Mouse (Mus musculus): ENCODE results near the gene S1pr4. TPM values are rescaled to one million over a fixed set of nuclear protein-coding genes. Genes with fewer than 3 reads are reported as not detected.
A peak's percentile ranks its signal among the peaks of the same experiment; 100 is the strongest.

Gene S1pr4
- polyA plus RNA-seq, 1 experiment, result not detected

- Histone ChIP-seq H3K27me3 (ENCODE audit: control insufficient read depth, insufficient read depth, insufficient read length) (no peaks in the 10 kb centered on the region), H3ac (ENCODE audit: control insufficient read depth, insufficient read length) (no peak overlapping the region), H3K36me3 (ENCODE audit: control insufficient read depth, insufficient read depth) (no peaks in the 10 kb centered on the region), H3K4me3 (no peak overlapping the region), H3K4me2 (ENCODE audit: low read depth) (no peak overlapping the region), H3K79me2 (ENCODE audit: control insufficient read depth, insufficient read depth) (peaks cover 28% of the 10 kb centered on the region)
- TF ChIP-seq MAX (IDR thresholded peaks at IDR 0.05; ENCODE audit: low read depth) (no peak), POLR2A (IDR thresholded peaks at IDR 0.05; ENCODE audit: insufficient read length, low read depth) (no peak), TCF3 (IDR thresholded peaks at IDR 0.05; ENCODE audit: insufficient read length, low read depth) (no peak), USF1 (IDR thresholded peaks at IDR 0.05; ENCODE audit: low read depth) (no peak), CEBPB (IDR thresholded peaks at IDR 0.05; ENCODE audit: insufficient read depth, poor library complexity, severe bottlenecking) (no peak), E2F4 (IDR thresholded peaks at IDR 0.05; ENCODE audit: insufficient read depth) (no peak), POLR2AphosphoS2 (IDR thresholded peaks at IDR 0.05; ENCODE audit: insufficient read length, low read depth) (no peak), REST (IDR thresholded peaks at IDR 0.05; ENCODE audit: insufficient read depth, insufficient read length) (no peak), MYOD1 (IDR thresholded peaks at IDR 0.05; ENCODE audit: control insufficient read depth in 1 of 3, insufficient read length in 2 of 3, low read depth in 2 of 3) (no peak), MYOG (IDR thresholded peaks at IDR 0.05; ENCODE audit: control insufficient read depth in 1 of 3, insufficient read depth in 1 of 3, insufficient read length in 2 of 3, low read depth in 2 of 3) (no peak), TCF12 (IDR thresholded peaks at IDR 0.05; ENCODE audit: insufficient read depth, poor library complexity, severe bottlenecking) (no peak), SRF (IDR thresholded peaks at IDR 0.05; ENCODE audit: control insufficient read depth, insufficient read length, low read depth) (no peak)
Observed at GRCm38 (mm10) chr10:81534826-81535225, 34.9 kb upstream of the S1pr4 start.

GRCm38 (mm10) chr10:81526779-81527178, 26.8 kb upstream of the S1pr4 start:
- no peaks in the 10 kb centered on the region for H3K36me3 ChIP-seq (ENCODE audit: control insufficient read depth, insufficient read depth)
- H3ac ChIP-seq (ENCODE audit: control insufficient read depth, insufficient read length), result no peak overlapping the region
- no peak overlapping the region for H3K4me3 ChIP-seq
- no peak overlapping the region for H3K4me2 ChIP-seq (ENCODE audit: low read depth)
- no peaks in the 10 kb centered on the region for H3K27me3 ChIP-seq (ENCODE audit: control insufficient read depth, insufficient read depth, insufficient read length)
- TF ChIP-seq MYOD1 (IDR thresholded peaks at IDR 0.05; ENCODE audit: control insufficient read depth in 1 of 3, insufficient read length in 2 of 3, low read depth in 2 of 3), result peak in 2 of 3 experiments; percentile 38 to 41
- no peak for TF ChIP-seq SRF (IDR thresholded peaks at IDR 0.05; ENCODE audit: control insufficient read depth, insufficient read length, low read depth)
- no peak for TF ChIP-seq TCF12 (IDR thresholded peaks at IDR 0.05; ENCODE audit: insufficient read depth, poor library complexity, severe bottlenecking)
- no peak for TF ChIP-seq TCF3 (IDR thresholded peaks at IDR 0.05; ENCODE audit: insufficient read length, low read depth)
- TF ChIP-seq E2F4 (IDR thresholded peaks at IDR 0.05; ENCODE audit: insufficient read depth), result no peak
- TF ChIP-seq MYOG (IDR thresholded peaks at IDR 0.05; ENCODE audit: control insufficient read depth in 1 of 3, insufficient read depth in 1 of 3, insufficient read length in 2 of 3, low read depth in 2 of 3), result peak in 2 of 3 experiments; percentile 31 to 50
- TF ChIP-seq CEBPB (IDR thresholded peaks at IDR 0.05; ENCODE audit: insufficient read depth, poor library complexity, severe bottlenecking), result no peak
- no peak for TF ChIP-seq POLR2AphosphoS2 (IDR thresholded peaks at IDR 0.05; ENCODE audit: insufficient read length, low read depth)
- TF ChIP-seq MAX (IDR thresholded peaks at IDR 0.05; ENCODE audit: low read depth), result no peak
- no peaks in the 10 kb centered on the region for H3K79me2 ChIP-seq (ENCODE audit: control insufficient read depth, insufficient read depth)

GRCm38 (mm10) chr10:81525017-81525694, 25.2 kb upstream of the S1pr4 start:
- H3K79me2 ChIP-seq (ENCODE audit: control insufficient read depth, insufficient read depth), result no peaks in the 10 kb centered on the region
- H3K4me3 ChIP-seq, result no peak overlapping the region
- no peak overlapping the region for H3ac ChIP-seq (ENCODE audit: control insufficient read depth, insufficient read length)
- H3K4me2 ChIP-seq (ENCODE audit: low read depth), result no peak overlapping the region
- H3K36me3 ChIP-seq (ENCODE audit: control insufficient read depth, insufficient read depth), result no peaks in the 10 kb centered on the region
- H3K27me3 ChIP-seq (ENCODE audit: control insufficient read depth, insufficient read depth, insufficient read length), result no peaks in the 10 kb centered on the region
- TF ChIP-seq POLR2AphosphoS2 (IDR thresholded peaks at IDR 0.05; ENCODE audit: insufficient read length, low read depth), result no peak
- TF ChIP-seq CEBPB (IDR thresholded peaks at IDR 0.05; ENCODE audit: insufficient read depth, poor library complexity, severe bottlenecking), result no peak
- TF ChIP-seq REST (IDR thresholded peaks at IDR 0.05; ENCODE audit: insufficient read depth, insufficient read length), result no peak
- no peak for TF ChIP-seq TCF3 (IDR thresholded peaks at IDR 0.05; ENCODE audit: insufficient read length, low read depth)
- no peak for TF ChIP-seq MAX (IDR thresholded peaks at IDR 0.05; ENCODE audit: low read depth)
- no peak for TF ChIP-seq E2F4 (IDR thresholded peaks at IDR 0.05; ENCODE audit: insufficient read depth)
- no peak for TF ChIP-seq SRF (IDR thresholded peaks at IDR 0.05; ENCODE audit: control insufficient read depth, insufficient read length, low read depth)
- no peak for TF ChIP-seq MYOD1 (IDR thresholded peaks at IDR 0.05; ENCODE audit: control insufficient read depth in 1 of 3, insufficient read length in 2 of 3, low read depth in 2 of 3)
- no peak for TF ChIP-seq USF1 (IDR thresholded peaks at IDR 0.05; ENCODE audit: low read depth)

DNA sequence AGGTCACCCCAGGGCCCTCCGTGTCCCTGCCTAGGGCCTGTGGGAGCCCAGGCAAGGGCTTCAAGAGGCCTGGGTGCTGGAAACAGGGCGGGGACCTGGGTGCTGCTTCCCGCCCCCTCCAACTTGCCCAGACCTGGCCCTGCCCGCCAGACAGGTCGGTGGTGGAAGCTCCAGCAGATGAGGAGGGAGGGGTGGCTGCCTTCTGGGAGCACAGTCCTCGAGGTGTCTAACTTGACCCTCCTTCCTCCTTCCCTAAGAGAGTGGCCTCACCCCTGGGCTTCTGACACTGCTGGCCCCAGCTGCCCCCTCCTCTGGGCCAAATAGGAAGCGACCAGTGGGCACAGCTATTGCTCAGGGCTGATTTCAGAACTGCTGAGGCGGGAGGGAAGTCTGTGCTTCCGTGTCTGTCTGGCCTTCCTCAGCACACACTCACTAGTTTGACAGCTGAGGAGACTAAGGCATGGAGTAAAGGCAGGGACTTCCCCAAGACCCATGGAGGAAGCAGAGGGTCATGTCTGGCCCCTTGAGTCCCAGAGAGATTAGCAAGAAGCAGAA, 24.2 kb upstream of the S1pr4 start, which contains the start of gene Gna15:
Gene Gna15 (minus strand): TSS at position 175 of the 555 bp plus-strand sequence.
- TF ChIP-seq CEBPB (IDR thresholded peaks at IDR 0.05; ENCODE audit: insufficient read depth, poor library complexity, severe bottlenecking) (no peak), MAX (IDR thresholded peaks at IDR 0.05; ENCODE audit: low read depth) (no peak), TCF3 (IDR thresholded peaks at IDR 0.05; ENCODE audit: insufficient read length, low read depth) (no peak), MYOG (IDR thresholded peaks at IDR 0.05; ENCODE audit: control insufficient read depth in 1 of 3, insufficient read depth in 1 of 3, insufficient read length in 2 of 3, low read depth in 2 of 3) (no peak), TCF12 (IDR thresholded peaks at IDR 0.05; ENCODE audit: insufficient read depth, poor library complexity, severe bottlenecking) (no peak), MYOD1 (IDR thresholded peaks at IDR 0.05; ENCODE audit: control insufficient read depth in 1 of 3, insufficient read length in 2 of 3, low read depth in 2 of 3) (no peak), REST (IDR thresholded peaks at IDR 0.05; ENCODE audit: insufficient read depth, insufficient read length) (no peak), E2F4 (IDR thresholded peaks at IDR 0.05; ENCODE audit: insufficient read depth) (no peak), USF1 (IDR thresholded peaks at IDR 0.05; ENCODE audit: low read depth) (no peak), POLR2AphosphoS2 (IDR thresholded peaks at IDR 0.05; ENCODE audit: insufficient read length, low read depth) (no peak), POLR2A (IDR thresholded peaks at IDR 0.05; ENCODE audit: insufficient read length, low read depth) (no peak), SRF (IDR thresholded peaks at IDR 0.05; ENCODE audit: control insufficient read depth, insufficient read length, low read depth) (no peak)
- no peak within 1 kb of the TSS for H3ac ChIP-seq (ENCODE audit: control insufficient read depth, insufficient read length)
- no peak within 1 kb of the TSS for H3K4me2 ChIP-seq (ENCODE audit: low read depth)
- H3K27me3 ChIP-seq (ENCODE audit: control insufficient read depth, insufficient read depth, insufficient read length), result peaks cover 7% of the 10 kb centered on the region
- no peak within 1 kb of the TSS for H3K4me3 ChIP-seq
- no peaks in the 10 kb centered on the region for H3K36me3 ChIP-seq (ENCODE audit: control insufficient read depth, insufficient read depth)
- H3K79me2 ChIP-seq (ENCODE audit: control insufficient read depth, insufficient read depth), result no peaks in the 10 kb centered on the region

Data from myocyte (in vitro differentiated cells).